Mouse (Mus musculus) embryonic facial prominence, embryonic 13.5 days (tissue): ENCODE measurements around the gene Traf3ip3. TPM values are rescaled to one million over a fixed set of nuclear protein-coding genes. Genes with fewer than 3 reads are reported as not detected.

Experiments used
- ATAC-seq: fragments of 200-750 bp; cut with Nextera tagmentation; 2 replicates; pipeline ENCODE4 v1.8.0; 2017; ENCODE audit warnings: low read depth; ENCODE audit not compliant: insufficient number of reproducible peaks, insufficient read depth, low FRiP score, low TSS enrichment
- H3K27ac ChIP-seq: fragments of 300-500 bp; sonication (generic); 2 replicates; pipeline ENCODE4 v1.5.1; 2015; ENCODE audit warnings: moderate library complexity, mild to moderate bottlenecking, inconsistent platforms
- H3K27me3 ChIP-seq: fragments of 300-500 bp; sonication (generic); 2 replicates; pipeline ENCODE4 v1.6.1; 2015; ENCODE audit warnings: mild to moderate bottlenecking, inconsistent platforms
- H3K36me3 ChIP-seq: fragments of 300-500 bp; sonication (generic); 2 replicates; pipeline ENCODE4 v1.6.1; 2015; ENCODE audit warnings: mild to moderate bottlenecking, inconsistent platforms
- H3K4me1 ChIP-seq: fragments of 300-500 bp; sonication (generic); 2 replicates; pipeline ENCODE4 v1.6.1; 2015; ENCODE audit warnings: inconsistent platforms
- H3K4me2 ChIP-seq: fragments of 300-500 bp; sonication (generic); 2 replicates; pipeline ENCODE4 v1.6.1; 2015; ENCODE audit warnings: moderate library complexity, mild to moderate bottlenecking, inconsistent platforms
- H3K4me3 ChIP-seq: fragments of 300-500 bp; sonication (generic); 2 replicates; pipeline ENCODE4 v1.5.1; 2015; ENCODE audit warnings: mild to moderate bottlenecking, inconsistent platforms
- H3K9ac ChIP-seq: fragments of 300-500 bp; sonication (generic); 2 replicates; pipeline ENCODE4 v1.6.1; 2015; ENCODE audit warnings: mild to moderate bottlenecking, inconsistent platforms
- H3K9me3 ChIP-seq: fragments of 300-500 bp; sonication (generic); 2 replicates; pipeline ENCODE4 v1.6.1; 2016; ENCODE audit warnings: inconsistent platforms
- WGBS: fragments of 180-500 bp; shearing (Covaris S2); methylation state at CpG from one replicate; pipeline ENCODE4 v1.1.7; 2015; ENCODE audit warnings: mixed read lengths; 5-methylcytosine and 5-hydroxymethylcytosine counted together
- polyA plus RNA-seq: library from polyadenylated mRNA; unstranded; fragments of >200 nt; fragmentation: Nextera tagmentation; extraction: Ambion mirVana; gene quantifications from 2 replicates; pipeline ENCODE4 v1.2.1, GENCODE M21; 2015

The Traf3ip3 gene
- polyA plus RNA-seq, 1 experiment from 2014 or later, result 4.7 TPM

DNA sequence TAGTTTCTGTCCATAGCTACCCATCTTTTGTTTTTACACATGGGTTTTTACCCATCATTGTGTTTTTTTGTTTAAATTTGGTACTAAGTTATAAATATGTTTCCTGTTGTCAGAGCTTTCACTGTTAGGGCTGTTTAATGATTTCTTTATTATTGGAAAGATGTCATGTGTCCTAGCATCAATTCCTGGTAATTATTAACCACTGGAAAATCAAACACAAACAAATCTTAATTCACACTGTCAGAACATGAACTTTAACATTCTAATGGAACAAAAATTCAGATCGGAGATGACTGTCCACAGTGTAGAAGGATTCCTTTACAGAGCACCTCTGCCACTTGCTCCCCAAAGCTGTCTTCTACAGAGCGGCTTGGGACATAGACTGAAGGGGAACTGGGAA lies 3.9 kb upstream of the Traf3ip3 start:
- H3K4me3 ChIP-seq, result no peak overlapping the region
- 91% methylated on average over 2 of the region's 2 CpGs for WGBS
- no peak overlapping the region for H3K4me2 ChIP-seq
- no peak for ATAC-seq
- no peak overlapping the region for H3K27ac ChIP-seq
- no peaks in the 10 kb centered on the region for H3K27me3 ChIP-seq
- H3K9ac ChIP-seq, result no peak overlapping the region
- H3K36me3 ChIP-seq, result no peaks in the 10 kb centered on the region
- no peaks in the 10 kb centered on the region for H3K4me1 ChIP-seq
- no peaks in the 10 kb centered on the region for H3K9me3 ChIP-seq

DNA sequence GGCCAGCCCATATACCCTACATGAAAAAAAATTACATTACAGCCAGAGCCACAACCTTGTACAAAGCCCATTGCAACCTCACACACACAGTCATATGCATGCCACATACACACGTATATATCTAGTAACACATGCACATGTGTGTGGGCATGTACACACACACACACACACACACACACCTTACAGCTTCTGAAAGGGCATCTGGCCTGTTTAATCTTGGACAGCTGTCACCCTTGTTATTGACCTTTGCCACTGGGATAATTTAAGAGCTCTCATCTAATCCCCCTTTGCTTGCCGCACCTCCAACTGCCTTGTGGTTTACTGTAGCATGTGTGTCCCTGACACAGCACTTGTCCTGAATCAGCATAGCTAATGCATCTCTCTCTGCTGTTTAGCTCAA lies 2.3 kb upstream of the Traf3ip3 start:
- Histone ChIP-seq H3K9ac (no peak overlapping the region), H3K27ac (no peak overlapping the region), H3K27me3 (no peaks in the 10 kb centered on the region), H3K4me1 (no peaks in the 10 kb centered on the region), H3K4me2 (no peak overlapping the region), H3K9me3 (no peaks in the 10 kb centered on the region), H3K36me3 (no peaks in the 10 kb centered on the region), H3K4me3 (no peak overlapping the region)
- 59% methylated on average over 2 of the region's 2 CpGs for WGBS
- no peak for ATAC-seq

DNA sequence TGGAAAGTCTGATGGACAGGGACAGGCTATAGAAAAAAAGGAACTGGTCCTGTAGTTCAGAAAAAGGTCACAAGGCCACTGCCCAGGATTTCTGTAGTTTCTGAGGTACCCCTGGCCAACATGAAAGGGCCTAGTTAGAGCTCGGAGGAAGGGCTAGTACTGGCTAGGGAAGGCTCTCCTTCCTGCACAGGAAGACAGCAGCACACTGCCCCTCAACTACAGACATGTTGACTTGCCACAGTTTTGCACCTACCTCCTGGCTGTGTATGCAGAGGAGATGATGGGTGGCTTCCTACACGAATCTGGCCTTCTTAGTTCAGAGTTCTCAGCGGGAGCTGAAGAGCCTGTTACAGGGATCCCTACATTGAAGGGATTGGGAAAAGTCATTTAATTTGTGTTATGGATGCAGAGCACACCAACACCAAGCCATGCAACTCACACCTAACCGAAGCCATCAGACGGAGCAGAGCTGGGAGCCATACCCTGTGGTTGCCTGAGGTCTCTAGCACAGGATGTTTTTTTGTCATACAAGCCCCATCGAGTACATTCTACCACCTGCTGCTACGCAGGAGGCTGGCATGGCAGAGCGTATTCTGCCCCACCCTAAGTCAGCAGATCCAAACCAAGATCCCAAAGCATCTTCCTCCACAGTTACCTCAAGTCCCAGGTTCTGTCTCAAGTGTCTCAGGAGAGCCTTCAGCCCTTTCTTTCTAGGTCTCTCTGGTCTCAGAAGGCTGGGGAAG lies 692 bp downstream of the Traf3ip3 start:
- no peaks in the 10 kb centered on the region for H3K27me3 ChIP-seq
- 83% methylated on average over 8 of the region's 8 CpGs for WGBS
- no peak overlapping the region for H3K4me2 ChIP-seq
- H3K4me3 ChIP-seq, result no peak overlapping the region
- H3K9me3 ChIP-seq, result no peaks in the 10 kb centered on the region
- no peak for ATAC-seq
- H3K4me1 ChIP-seq, result peaks cover 5% of the 10 kb centered on the region; the same call in 1 of the 2 replicates
- H3K9ac ChIP-seq, result no peak overlapping the region
- H3K36me3 ChIP-seq, result no peaks in the 10 kb centered on the region
- no peak overlapping the region for H3K27ac ChIP-seq

DNA sequence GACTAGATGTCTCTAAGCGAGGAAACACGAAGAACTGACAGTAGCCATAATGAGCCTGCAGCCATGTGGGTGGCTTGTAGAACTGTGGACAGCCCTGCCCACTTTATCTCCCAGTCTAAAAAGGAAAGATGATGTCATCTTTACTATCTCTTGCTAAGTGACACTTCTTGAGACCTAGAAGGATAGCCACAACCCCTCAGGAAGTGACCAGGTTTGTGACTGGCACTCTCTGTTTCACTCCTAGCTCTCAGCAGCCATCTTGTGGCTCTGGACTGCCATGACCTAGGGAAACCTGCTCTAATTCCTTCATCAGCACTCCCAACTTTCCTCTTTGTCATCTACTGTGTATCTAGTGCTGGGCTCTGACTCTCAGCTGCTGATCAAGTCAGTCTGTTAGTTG lies 3.2 kb downstream of the Traf3ip3 start:
- Histone ChIP-seq H3K36me3 (no peaks in the 10 kb centered on the region), H3K4me2 (no peak overlapping the region), H3K4me3 (no peak overlapping the region), H3K9ac (no peak overlapping the region), H3K4me1 (peaks cover 5% of the 10 kb centered on the region; the same call in 1 of the 2 replicates), H3K27me3 (no peaks in the 10 kb centered on the region), H3K27ac (no peak overlapping the region), H3K9me3 (no peaks in the 10 kb centered on the region)
- ATAC-seq, result no peak
- 96% methylated on average over 2 of the region's 2 CpGs for WGBS

DNA sequence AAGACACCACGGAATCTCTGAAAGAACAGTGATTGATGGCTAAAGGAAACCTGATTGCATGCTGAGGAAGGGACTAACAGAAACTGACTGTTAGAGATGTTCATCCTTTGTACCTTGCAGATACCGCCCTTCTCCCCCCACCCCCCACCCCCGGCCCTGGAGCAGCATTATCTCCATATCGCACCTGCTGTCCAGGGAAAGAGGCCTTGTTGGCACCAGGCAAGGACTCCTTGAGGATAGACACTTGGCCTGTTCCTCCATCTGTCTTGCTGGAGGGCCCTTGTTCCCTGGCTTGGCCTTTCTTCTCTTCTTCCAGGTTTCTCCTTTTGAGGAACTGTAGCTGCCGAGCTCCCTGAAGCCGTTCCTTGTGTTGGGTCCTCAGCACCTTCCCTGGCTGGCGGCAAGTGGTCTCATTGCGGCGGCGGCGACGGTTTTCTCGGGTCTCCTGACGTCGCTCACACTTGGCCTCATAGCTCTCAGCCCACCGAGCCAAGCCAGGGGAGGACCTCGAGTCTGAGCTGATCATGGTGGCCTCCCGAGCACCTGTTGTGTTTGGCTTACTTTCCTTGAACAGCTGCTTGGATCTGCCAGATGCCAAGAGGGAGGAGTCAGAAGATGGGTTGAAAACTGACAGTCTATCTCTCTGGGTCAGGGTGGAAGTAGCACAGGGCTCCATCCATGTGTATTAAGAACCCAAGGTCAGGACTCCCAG lies 3.9 kb downstream of the Traf3ip3 start:
- no peak for ATAC-seq
- Histone ChIP-seq H3K9ac (no peak overlapping the region), H3K36me3 (no peaks in the 10 kb centered on the region), H3K27ac (no peak overlapping the region), H3K4me3 (no peak overlapping the region), H3K27me3 (no peaks in the 10 kb centered on the region), H3K4me1 (peaks cover 5% of the 10 kb centered on the region; the same call in 1 of the 2 replicates), H3K4me2 (no peak overlapping the region), H3K9me3 (no peaks in the 10 kb centered on the region)
- WGBS, result 89% methylated on average over 18 of the region's 18 CpGs

DNA sequence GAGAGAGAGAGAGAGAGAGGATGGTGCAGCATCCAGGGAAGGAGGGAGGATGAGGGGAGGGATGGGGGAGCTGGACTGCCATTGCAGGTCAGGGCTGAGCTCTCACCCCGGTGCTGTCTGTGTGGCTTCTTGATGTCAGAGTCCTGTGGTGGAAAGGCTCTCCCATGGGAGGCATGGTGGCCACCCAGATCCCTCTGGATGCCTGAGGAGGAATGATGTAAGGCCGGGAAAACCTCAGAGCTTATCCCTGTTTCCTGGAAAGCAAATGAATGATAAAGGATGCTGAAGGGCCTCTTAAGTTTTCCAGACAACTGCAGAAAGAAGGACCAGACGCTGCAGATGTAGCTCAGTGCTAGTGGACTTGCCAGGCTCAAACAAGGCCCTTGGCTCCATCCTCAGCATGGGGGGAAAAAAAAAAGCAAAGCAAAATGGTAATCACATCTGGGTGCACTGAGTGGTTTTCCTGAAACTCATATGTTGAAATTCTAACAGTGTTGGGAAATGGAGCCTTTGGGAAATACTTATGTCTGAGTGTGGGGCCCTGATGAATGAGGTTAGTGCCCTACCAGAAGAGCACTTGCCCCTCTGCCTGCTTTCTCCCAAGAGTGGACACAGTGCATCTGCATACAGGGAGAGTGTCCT lies 6.2 kb downstream of the Traf3ip3 start:
- no peak overlapping the region for H3K27ac ChIP-seq
- 67% methylated on average over 3 of the region's 3 CpGs for WGBS

DNA sequence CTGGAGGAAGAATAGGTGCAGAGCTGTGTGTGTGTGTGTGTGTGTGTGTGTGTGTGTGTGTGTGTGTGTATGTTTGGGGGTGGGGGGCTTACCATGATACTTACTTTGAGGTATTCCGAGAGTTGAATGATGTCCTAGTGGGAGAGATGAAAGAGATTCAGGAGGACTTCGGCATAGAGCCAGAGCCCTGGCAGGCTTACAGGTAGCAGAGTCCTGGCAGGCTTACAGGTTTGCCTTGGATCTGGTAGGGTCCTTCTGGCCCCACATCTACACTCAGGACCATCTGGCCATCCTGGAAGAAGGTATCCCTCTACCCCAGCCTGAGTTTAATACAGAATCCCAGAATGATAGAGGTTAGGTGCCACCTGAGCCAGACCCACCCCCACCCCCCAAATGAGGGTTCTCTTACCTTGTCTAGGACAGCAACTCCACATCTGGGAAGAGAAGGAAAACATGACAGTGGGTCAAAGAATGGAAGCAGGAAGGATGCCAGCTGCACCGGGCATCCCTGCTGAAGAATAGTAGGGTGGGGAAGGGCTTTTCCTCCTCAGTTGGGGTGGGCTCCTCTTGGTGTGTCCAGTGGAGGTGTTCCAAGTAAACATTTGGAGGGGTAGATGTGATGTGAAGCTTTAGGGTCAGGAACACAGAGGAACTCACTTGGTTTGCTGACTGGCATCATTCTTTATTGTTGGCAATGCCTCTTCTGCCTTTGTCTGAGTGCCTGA lies 6.9 kb downstream of the Traf3ip3 start:
- Histone ChIP-seq H3K27me3 (no peaks in the 10 kb centered on the region), H3K36me3 (no peaks in the 10 kb centered on the region), H3K27ac (no peak overlapping the region), H3K9ac (no peak overlapping the region), H3K4me1 (peaks cover 26% of the 10 kb centered on the region), H3K4me2 (no peak overlapping the region), H3K4me3 (no peak overlapping the region), H3K9me3 (no peaks in the 10 kb centered on the region)
- ATAC-seq, result no peak
- WGBS, result 84% methylated on average over 3 of the region's 3 CpGs

More for the DNA sequence above, 6.2 kb downstream of the Traf3ip3 start:
- no peak overlapping the region for H3K4me3 ChIP-seq
- H3K36me3 ChIP-seq, result no peaks in the 10 kb centered on the region
- H3K9me3 ChIP-seq, result no peaks in the 10 kb centered on the region
- no peak overlapping the region for H3K4me2 ChIP-seq
- H3K9ac ChIP-seq, result no peak overlapping the region
- no peaks in the 10 kb centered on the region for H3K27me3 ChIP-seq
- H3K4me1 ChIP-seq, result peaks cover 19% of the 10 kb centered on the region
- ATAC-seq, result no peak

DNA sequence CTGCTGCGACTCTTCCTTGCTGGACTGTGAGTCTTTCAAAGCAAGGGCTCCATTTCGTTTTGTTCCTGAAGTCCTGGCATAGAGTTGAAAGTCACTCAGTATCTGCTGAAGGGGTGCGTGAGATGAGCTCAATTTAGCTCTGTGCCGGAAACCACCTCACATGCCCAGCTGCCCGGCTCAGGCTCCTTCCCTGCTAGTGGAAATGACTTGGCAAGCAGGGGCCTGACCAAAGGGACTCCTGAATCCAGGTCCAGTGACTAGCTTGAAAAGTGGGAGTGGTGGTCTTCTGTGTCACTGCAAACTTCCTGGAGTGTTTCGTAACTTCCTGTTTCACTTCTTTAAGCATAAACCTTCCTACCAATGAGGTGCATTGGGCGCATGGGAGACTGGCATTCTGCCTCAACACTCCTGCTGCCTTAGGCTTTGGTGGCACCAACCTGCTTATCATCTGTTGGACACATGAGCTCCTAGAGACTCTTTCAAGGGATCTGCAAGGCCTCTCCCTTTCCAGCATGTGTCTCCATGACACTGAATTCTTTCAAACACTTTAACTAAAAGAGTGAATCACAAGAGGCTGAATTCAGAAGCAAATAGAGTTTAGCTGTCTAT lies 9.7 kb downstream of the Traf3ip3 start:
- no peak overlapping the region for H3K27ac ChIP-seq
- peaks cover 41% of the 10 kb centered on the region for H3K4me1 ChIP-seq
- no peak overlapping the region for H3K9ac ChIP-seq
- H3K9me3 ChIP-seq, result no peaks in the 10 kb centered on the region
- no peak overlapping the region for H3K4me2 ChIP-seq
- H3K4me3 ChIP-seq, result no peak overlapping the region
- no peak for ATAC-seq
- no peaks in the 10 kb centered on the region for H3K36me3 ChIP-seq
- 86% methylated on average over 7 of the region's 7 CpGs for WGBS
- H3K27me3 ChIP-seq, result no peaks in the 10 kb centered on the region

DNA sequence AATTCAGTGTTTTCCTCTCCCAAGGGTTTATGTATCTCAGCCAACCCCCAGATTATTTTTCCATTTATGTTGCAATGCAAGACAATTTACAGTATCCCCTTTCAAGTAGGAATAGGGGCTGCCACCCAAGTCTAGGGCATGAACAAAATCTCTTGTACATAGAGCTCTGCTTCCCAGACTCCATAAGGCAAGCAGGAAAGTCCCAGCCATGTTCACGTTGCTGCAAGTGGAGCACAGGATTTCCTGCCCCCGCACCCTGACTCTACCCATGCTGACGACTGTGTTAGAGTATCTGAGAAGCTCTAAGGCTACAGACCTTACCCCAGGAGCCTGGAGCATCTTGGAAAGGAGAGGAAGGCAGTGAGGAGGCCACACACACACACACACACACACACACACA lies 11.7 kb downstream of the Traf3ip3 start:
- H3K4me2 ChIP-seq, result peak overlapping the region; percentile 38
- H3K9ac ChIP-seq, result no peak overlapping the region
- ATAC-seq, result peak; percentile 56; the same call in 1 of the 2 replicates
- H3K4me3 ChIP-seq, result no peak overlapping the region
- WGBS, result 30% methylated on average over 3 of the region's 3 CpGs
- no peaks in the 10 kb centered on the region for H3K27me3 ChIP-seq
- H3K27ac ChIP-seq, result peak overlapping the region; percentile 93
- H3K9me3 ChIP-seq, result no peaks in the 10 kb centered on the region
- no peaks in the 10 kb centered on the region for H3K36me3 ChIP-seq
- H3K4me1 ChIP-seq, result peaks cover 38% of the 10 kb centered on the region

DNA sequence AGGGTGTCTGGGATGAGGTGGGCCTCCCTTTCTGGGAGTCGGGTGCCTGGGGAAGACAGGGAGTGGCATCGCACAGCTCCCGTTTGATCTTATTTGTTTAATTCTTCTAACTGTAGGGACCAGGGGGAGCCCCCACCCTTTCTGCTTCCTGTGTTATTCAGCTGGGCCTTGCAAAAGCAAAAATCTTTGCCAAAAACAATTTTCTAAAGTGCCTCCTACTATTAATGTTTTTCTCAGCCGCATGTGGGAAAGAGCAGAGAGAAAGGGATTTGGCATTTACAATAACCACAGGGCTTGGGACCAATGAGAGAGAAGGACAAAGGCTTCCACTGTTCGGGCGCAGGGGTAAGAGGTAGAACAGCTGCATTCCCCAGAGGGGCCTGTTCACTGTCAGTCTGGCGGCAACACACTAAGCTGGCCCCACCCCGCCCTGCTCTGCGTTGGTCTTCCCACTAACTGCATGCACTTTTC lies 12.3 kb downstream of the Traf3ip3 start:
- 8% methylated on average over 9 of the region's 9 CpGs for WGBS
- H3K36me3 ChIP-seq, result no peaks in the 10 kb centered on the region
- no peaks in the 10 kb centered on the region for H3K27me3 ChIP-seq
- H3K27ac ChIP-seq, result peak overlapping the region; percentile 93
- H3K4me2 ChIP-seq, result peak overlapping the region; percentile 38
- peak; percentile 92 for ATAC-seq
- no peaks in the 10 kb centered on the region for H3K9me3 ChIP-seq
- H3K9ac ChIP-seq, result no peak overlapping the region
- peaks cover 43% of the 10 kb centered on the region for H3K4me1 ChIP-seq
- H3K4me3 ChIP-seq, result no peak overlapping the region

DNA sequence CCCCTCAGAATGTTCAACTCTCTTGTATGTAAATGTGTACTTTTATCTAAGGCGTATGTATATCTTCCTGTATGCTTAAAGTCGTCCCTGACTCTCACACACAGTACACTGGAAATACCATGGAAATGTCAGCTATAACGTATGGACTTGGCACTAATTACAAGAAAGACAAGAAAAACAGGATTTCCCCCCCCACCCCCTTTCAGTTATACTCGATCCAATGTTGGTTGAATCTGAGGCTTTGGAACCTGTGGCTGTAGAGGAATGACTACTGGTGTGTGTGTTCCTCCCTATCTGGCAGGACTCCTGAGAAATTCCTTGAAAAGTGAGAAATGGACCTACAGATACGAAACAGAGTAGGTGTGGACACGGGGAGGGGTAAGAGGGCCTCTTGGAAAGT lies 13.2 kb downstream of the Traf3ip3 start:
- Histone ChIP-seq H3K4me1 (peaks cover 45% of the 10 kb centered on the region), H3K9me3 (no peaks in the 10 kb centered on the region), H3K4me2 (peak overlapping the region; percentile 38; the same call in 1 of the 2 replicates), H3K4me3 (no peak overlapping the region), H3K27me3 (no peaks in the 10 kb centered on the region), H3K9ac (no peak overlapping the region), H3K36me3 (no peaks in the 10 kb centered on the region), H3K27ac (peak overlapping the region; percentile 93)
- WGBS, result 76% methylated on average over 6 of the region's 6 CpGs
- ATAC-seq, result no peak
